Mouse (Mus musculus) heart, embryonic 12.5 days (tissue): ENCODE results near the gene Olfr459. TPM values are rescaled to one million over a fixed set of nuclear protein-coding genes. Genes with fewer than 3 reads are reported as not detected.

Source experiments
- ATAC-seq: fragments of 200-750 bp; cut with Nextera tagmentation; 2 replicates; pipeline ENCODE4 v1.8.0; 2017; ENCODE audit warnings: moderate TSS enrichment, moderate library complexity; ENCODE audit not compliant: insufficient number of reproducible peaks, low FRiP score
- H3K27ac ChIP-seq: fragments of 300-500 bp; sonication (generic); 2 replicates; pipeline ENCODE4 v1.5.1; 2016; ENCODE audit warnings: mild to moderate bottlenecking, moderate library complexity; ENCODE audit not compliant: poor library complexity, severe bottlenecking
- H3K27me3 ChIP-seq: fragments of 300-500 bp; sonication (generic); replicated peaks from 2 replicates; pipeline ENCODE4 v1.6.1; 2016; ENCODE audit warnings: mild to moderate bottlenecking, moderate library complexity
- H3K36me3 ChIP-seq: fragments of 300-500 bp; sonication (generic); 2 replicates; pipeline ENCODE4 v1.6.1; 2016; ENCODE audit warnings: mild to moderate bottlenecking, moderate library complexity
- H3K4me1 ChIP-seq: fragments of 300-500 bp; sonication (generic); replicated peaks from 2 replicates; pipeline ENCODE4 v1.6.1; 2016; ENCODE audit warnings: mild to moderate bottlenecking
- H3K4me2 ChIP-seq: fragments of 300-500 bp; sonication (generic); 2 replicates; pipeline ENCODE4 v1.6.1; 2016; ENCODE audit warnings: mild to moderate bottlenecking, moderate library complexity
- H3K4me3 ChIP-seq: fragments of 300-500 bp; sonication (generic); 2 replicates; pipeline ENCODE4 v1.5.1; 2016; ENCODE audit warnings: mild to moderate bottlenecking
- H3K9ac ChIP-seq: fragments of 300-500 bp; sonication (generic); 2 replicates; pipeline ENCODE4 v1.6.1; 2016; ENCODE audit warnings: mild to moderate bottlenecking, moderate library complexity
- H3K9me3 ChIP-seq: fragments of 300-500 bp; sonication (generic); replicated peaks from 2 replicates; pipeline ENCODE4 v1.6.1; 2016; ENCODE audit warnings: mild to moderate bottlenecking, moderate library complexity
- WGBS: fragments of 180-500 bp; shearing (Covaris S2); methylation state at CpG from one replicate; pipeline ENCODE4 v1.1.7; 2016; 5-methylcytosine and 5-hydroxymethylcytosine counted together
- polyA plus RNA-seq: library from polyadenylated mRNA; unstranded; fragments of >200 nt; fragmentation: Nextera tagmentation; extraction: Ambion mirVana; gene quantifications from 2 replicates; pipeline ENCODE4 v1.2.1, GENCODE M21; 2016

Gene Olfr459
- polyA plus RNA-seq = not detected in 2 replicates

GRCm38 (mm10) chr6:41775077-41775476 is at the start of gene Olfr459:
Gene Olfr459 (minus strand): TSS chr6:41775177.
- Histone ChIP-seq H3K9me3 (no peaks in the 10 kb centered on the region), H3K9ac (no peak within 1 kb of the TSS), H3K27me3 (no peaks in the 10 kb centered on the region), H3K27ac (no peak within 1 kb of the TSS), H3K4me2 (no peak within 1 kb of the TSS), H3K36me3 (no peaks in the 10 kb centered on the region), H3K4me3 (no peak within 1 kb of the TSS), H3K4me1 (no peaks in the 10 kb centered on the region)
- 80% methylated on average over 7 of the region's 7 CpGs for WGBS
- no peak for ATAC-seq

- Histone ChIP-seq H3K36me3 (no peaks in the 10 kb centered on the region), H3K27ac (no peak overlapping the region), H3K4me2 (no peak overlapping the region), H3K27me3 (no peaks in the 10 kb centered on the region), H3K4me3 (no peak overlapping the region), H3K9ac (no peak overlapping the region), H3K9me3 (no peaks in the 10 kb centered on the region), H3K4me1 (no peaks in the 10 kb centered on the region)
- ATAC-seq = no peak
Observed at GRCm38 (mm10) chr6:41824086-41824485, 49.1 kb upstream of the Olfr459 start.

- Histone ChIP-seq H3K27ac (no peak overlapping the region), H3K4me1 (no peaks in the 10 kb centered on the region), H3K9me3 (no peaks in the 10 kb centered on the region), H3K36me3 (no peaks in the 10 kb centered on the region), H3K9ac (no peak overlapping the region), H3K4me3 (no peak overlapping the region), H3K27me3 (no peaks in the 10 kb centered on the region), H3K4me2 (no peak overlapping the region)
- 78% methylated on average over 2 of the region's 2 CpGs for WGBS
- ATAC-seq = no peak
Observed at GRCm38 (mm10) chr6:41786700-41787099, 11.7 kb upstream of the Olfr459 start.

GRCm38 (mm10) chr6:41775721-41776120 is 744 bp upstream of the Olfr459 start:
- H3K36me3 ChIP-seq = no peaks in the 10 kb centered on the region
- H3K4me1 ChIP-seq = no peaks in the 10 kb centered on the region
- no peaks in the 10 kb centered on the region for H3K27me3 ChIP-seq
- no peak for ATAC-seq
- WGBS = 66% methylated on average over 6 of the region's 6 CpGs
- H3K4me2 ChIP-seq = no peak overlapping the region
- H3K9me3 ChIP-seq = no peaks in the 10 kb centered on the region
- no peak overlapping the region for H3K9ac ChIP-seq
- no peak overlapping the region for H3K4me3 ChIP-seq
- no peak overlapping the region for H3K27ac ChIP-seq

- Histone ChIP-seq H3K9me3 (no peaks in the 10 kb centered on the region), H3K4me1 (no peaks in the 10 kb centered on the region), H3K4me3 (no peak overlapping the region), H3K9ac (no peak overlapping the region), H3K27me3 (no peaks in the 10 kb centered on the region), H3K36me3 (no peaks in the 10 kb centered on the region), H3K4me2 (no peak overlapping the region), H3K27ac (no peak overlapping the region)
- WGBS = 80% methylated on average over 1 of the region's 1 CpGs
- ATAC-seq = no peak
Observed at GRCm38 (mm10) chr6:41769872-41770271, 5.1 kb downstream of the Olfr459 start.

- Histone ChIP-seq H3K27me3 (no peaks in the 10 kb centered on the region), H3K4me1 (no peaks in the 10 kb centered on the region)
Observed at GRCm38 (mm10) chr6:41764306-41764705, 10.7 kb downstream of the Olfr459 start.

GRCm38 (mm10) chr6:41762370-41762757 is 12.6 kb downstream of the Olfr459 start:
- H3K9me3 ChIP-seq = no peaks in the 10 kb centered on the region
- no peaks in the 10 kb centered on the region for H3K36me3 ChIP-seq
- no peak for ATAC-seq
- H3K4me2 ChIP-seq = no peak overlapping the region
- no peak overlapping the region for H3K9ac ChIP-seq
- no peaks in the 10 kb centered on the region for H3K4me1 ChIP-seq
- WGBS = 71% methylated on average over 1 of the region's 1 CpGs
- no peak overlapping the region for H3K27ac ChIP-seq
- no peak overlapping the region for H3K4me3 ChIP-seq
- no peaks in the 10 kb centered on the region for H3K27me3 ChIP-seq

More at GRCm38 (mm10) chr6:41764306-41764705, 10.7 kb downstream of the Olfr459 start:
- H3K4me3 ChIP-seq = no peak overlapping the region
- no peaks in the 10 kb centered on the region for H3K36me3 ChIP-seq
- WGBS = 74% methylated on average over 5 of the region's 5 CpGs
- no peak overlapping the region for H3K9ac ChIP-seq
- H3K27ac ChIP-seq = no peak overlapping the region
- no peak for ATAC-seq
- no peaks in the 10 kb centered on the region for H3K9me3 ChIP-seq
- no peak overlapping the region for H3K4me2 ChIP-seq

- H3K4me2 ChIP-seq = no peak overlapping the region
- no peaks in the 10 kb centered on the region for H3K9me3 ChIP-seq
- no peaks in the 10 kb centered on the region for H3K36me3 ChIP-seq
- H3K4me1 ChIP-seq = no peaks in the 10 kb centered on the region
- H3K4me3 ChIP-seq = no peak overlapping the region
- WGBS = 7% methylated on average over 1 of the region's 1 CpGs
- H3K27me3 ChIP-seq = no peaks in the 10 kb centered on the region
- no peak overlapping the region for H3K27ac ChIP-seq
- ATAC-seq = peak; percentile 22; the same call in 1 of the 2 replicates
- H3K9ac ChIP-seq = no peak overlapping the region
Observed at GRCm38 (mm10) chr6:41761702-41762369, 13.1 kb downstream of the Olfr459 start.

- H3K27me3 ChIP-seq = no peaks in the 10 kb centered on the region
- WGBS = 76% methylated on average over 2 of the region's 2 CpGs
- H3K27ac ChIP-seq = no peak overlapping the region
- no peaks in the 10 kb centered on the region for H3K4me1 ChIP-seq
- H3K4me2 ChIP-seq = no peak overlapping the region
- no peak overlapping the region for H3K4me3 ChIP-seq
- no peaks in the 10 kb centered on the region for H3K36me3 ChIP-seq
- no peak for ATAC-seq
- H3K9me3 ChIP-seq = no peaks in the 10 kb centered on the region
- no peak overlapping the region for H3K9ac ChIP-seq
Observed at GRCm38 (mm10) chr6:41759618-41760017, 15.4 kb downstream of the Olfr459 start.

- Histone ChIP-seq H3K4me2 (no peak overlapping the region), H3K27ac (no peak overlapping the region), H3K36me3 (no peaks in the 10 kb centered on the region), H3K4me1 (no peaks in the 10 kb centered on the region), H3K4me3 (no peak overlapping the region), H3K9ac (no peak overlapping the region), H3K9me3 (no peaks in the 10 kb centered on the region), H3K27me3 (no peaks in the 10 kb centered on the region)
- ATAC-seq = no peak
- 56% methylated on average over 1 of the region's 1 CpGs for WGBS
Observed at GRCm38 (mm10) chr6:41758421-41758820, 16.6 kb downstream of the Olfr459 start.

- H3K36me3 ChIP-seq = no peaks in the 10 kb centered on the region
- no peaks in the 10 kb centered on the region for H3K27me3 ChIP-seq
- H3K4me1 ChIP-seq = no peaks in the 10 kb centered on the region
- no peak overlapping the region for H3K4me3 ChIP-seq
- no peak for ATAC-seq
- H3K27ac ChIP-seq = no peak overlapping the region
- no peak overlapping the region for H3K9ac ChIP-seq
- 52% methylated on average over 3 of the region's 3 CpGs for WGBS
- no peak overlapping the region for H3K4me2 ChIP-seq
- H3K9me3 ChIP-seq = no peaks in the 10 kb centered on the region
Observed at GRCm38 (mm10) chr6:41757199-41757598, 17.8 kb downstream of the Olfr459 start.

- no peaks in the 10 kb centered on the region for H3K4me1 ChIP-seq
- H3K4me3 ChIP-seq = no peak overlapping the region
- 64% methylated on average over 6 of the region's 6 CpGs for WGBS
- H3K27ac ChIP-seq = no peak overlapping the region
- no peaks in the 10 kb centered on the region for H3K36me3 ChIP-seq
- H3K4me2 ChIP-seq = no peak overlapping the region
- H3K9ac ChIP-seq = no peak overlapping the region
- no peaks in the 10 kb centered on the region for H3K27me3 ChIP-seq
- H3K9me3 ChIP-seq = no peaks in the 10 kb centered on the region
- no peak for ATAC-seq
Observed at GRCm38 (mm10) chr6:41754626-41755025, 20.4 kb downstream of the Olfr459 start.
